ENCODE assay signal across 8 mouse cellular contexts in the genomic region with DNA sequence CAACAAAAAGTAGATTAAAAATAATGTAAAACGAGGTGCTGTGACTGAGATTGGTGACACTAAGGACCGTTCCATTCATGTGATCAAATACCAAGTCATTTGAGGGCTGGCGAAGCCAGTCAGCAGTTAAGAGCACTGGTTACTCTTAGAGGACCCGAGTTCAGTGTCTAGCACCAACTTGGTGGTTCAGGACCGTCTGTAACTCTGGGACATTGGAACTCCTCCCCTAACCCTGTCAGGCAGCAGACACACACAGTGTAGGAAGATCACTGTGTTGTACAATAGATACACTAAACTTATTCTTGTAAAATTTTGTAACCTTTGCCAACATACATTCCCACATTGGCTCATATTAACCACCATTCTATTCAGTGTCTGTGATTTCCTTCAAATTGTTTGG. TPM values are rescaled to one million over a fixed set of nuclear protein-coding genes. Genes with fewer than 3 reads are reported as not detected.
DNase-seq lines count a peak whose midpoint lies in the region; ATAC-seq lines count a peak whose summit lies in the region.

No protein-coding gene starts in this region.

- peaks cover 5% of the 10 kb centered on the region; the same call in 1 of the 2 replicates for H3K4me1 ChIP-seq in heart, embryonic 12.5 days (replicated peaks)
- H3K4me1 ChIP-seq in forebrain, embryonic 16.5 days (replicated peaks; ENCODE audit: control insufficient read depth, insufficient read depth, low read length): peaks cover 11% of the 10 kb centered on the region

- 22% methylated on average over 5 of the region's 5 CpGs for WGBS in heart, embryonic 12.5 days
- WGBS in forebrain, embryonic 16.5 days: 11% methylated on average over 5 of the region's 5 CpGs

- peak overlapping the region; percentile 86 for H3K4me3 ChIP-seq in heart, embryonic 12.5 days
- peak overlapping the region; percentile 69 for H3K4me3 ChIP-seq in forebrain, embryonic 16.5 days (replicated peaks; ENCODE audit: low read length)

- H3K9me3 ChIP-seq in heart, embryonic 12.5 days (replicated peaks): no peaks in the 10 kb centered on the region
- H3K9me3 ChIP-seq in forebrain, embryonic 16.5 days (ENCODE audit: control insufficient read depth, low read length): no peaks in the 10 kb centered on the region

- H3K9ac ChIP-seq in heart, embryonic 12.5 days: peak overlapping the region; percentile 84
- peak overlapping the region; percentile 84 for H3K9ac ChIP-seq in forebrain, embryonic 16.5 days (replicated peaks; ENCODE audit: low read depth, low read length)

- ATAC-seq in heart, embryonic 12.5 days (ENCODE audit: insufficient number of reproducible peaks, low FRiP score): no peak
- ATAC-seq in forebrain, embryonic 16.5 days: 0 out of 2 replicates have a peak, but pooled peaks have one; percentile 29

- peak overlapping the region; percentile 76 for H3K4me2 ChIP-seq in heart, embryonic 12.5 days
- H3K4me2 ChIP-seq in forebrain, embryonic 16.5 days (ENCODE audit: low read length): peak overlapping the region; percentile 60

- intact Hi-C loops in heart, postnatal 14 days (cut with DNase I): no loop called here

- DNase-seq in heart, postnatal 14 days: no peak
- DNase-seq in MEL-GATA-1-ER (ENCODE audit: extremely low read depth, low read depth): peak; percentile 31
- DNase-seq in lung, postnatal 36 days: peak; percentile 4
- DNase-seq in urinary bladder, postnatal 25 days (ENCODE audit: low spot score): no peak
- DNase-seq in gastrocnemius, postnatal 4 days (ENCODE audit: low spot score in 2 of 2): no peak
- no peak for DNase-seq in adrenal gland, adult 8-10 months

- H3K27ac ChIP-seq in heart, embryonic 12.5 days (ENCODE audit: poor library complexity, severe bottlenecking): no peak overlapping the region
- no peak overlapping the region for H3K27ac ChIP-seq in forebrain, embryonic 16.5 days (ENCODE audit: low read length)

- H3K27me3 ChIP-seq in heart, embryonic 12.5 days (replicated peaks): no peaks in the 10 kb centered on the region
- H3K27me3 ChIP-seq in forebrain, embryonic 16.5 days (replicated peaks; ENCODE audit: control insufficient read depth, insufficient read depth, low read length): no peaks in the 10 kb centered on the region

- H3K36me3 ChIP-seq in heart, embryonic 12.5 days: peaks cover 34% of the 10 kb centered on the region
- peaks cover 2% of the 10 kb centered on the region; the same call in 1 of the 2 replicates for H3K36me3 ChIP-seq in forebrain, embryonic 16.5 days (ENCODE audit: control insufficient read depth, insufficient read depth)

RNA-seq across cellular contexts. Expression of a gene that starts 0.8 kb away (rescaled TPM):
- polyA plus RNA-seq in heart, embryonic 12.5 days (2016; fragmentation: Nextera tagmentation; extraction: Ambion mirVana): 6.6 and 9.0 TPM in 2 replicates
- total RNA-seq in heart, postnatal 14 days (2021): 1 to 10 TPM; 4.1 to 4.8 TPM
- polyA plus RNA-seq in forebrain, embryonic 16.5 days (2015; fragmentation: Nextera tagmentation; extraction: Ambion mirVana): 7.3 and 7.4 TPM in 2 replicates
- 10 to 100 TPM in 1 of 2 experiments, 1 to 10 TPM in 1; 7.8 to 10.6 TPM for total RNA-seq in gastrocnemius, postnatal 4 days (2021)
- 10 to 100 TPM in 2 of 4 experiments, 1 to 10 TPM in 2; 6.5 to 22.9 (median 14.0) TPM for total RNA-seq in adrenal gland, adult 8-10 months (2022)

RNA-seq across cellular contexts. Expression of a gene that starts 41.5 kb away (rescaled TPM):
- polyA plus RNA-seq in heart, embryonic 12.5 days (2016; fragmentation: Nextera tagmentation; extraction: Ambion mirVana): 62.7 and 63.2 TPM in 2 replicates
- total RNA-seq in heart, postnatal 14 days (2021): 10 to 100 TPM; 28.8 to 38.1 TPM
- 40.0 and 42.3 TPM in 2 replicates for polyA plus RNA-seq in forebrain, embryonic 16.5 days (2015; fragmentation: Nextera tagmentation; extraction: Ambion mirVana)
- total RNA-seq in gastrocnemius, postnatal 4 days (2021): 10 to 100 TPM; 29.8 to 32.5 TPM
- 10 to 100 TPM; 36.9 to 39.0 (median 39.0) TPM for total RNA-seq in adrenal gland, adult 8-10 months (2022)

Comparison
In these comparisons a context has a peak if more than half of its experiments do, and no peak if none do; other contexts are left out.
1. DNase-seq: peak in MEL-GATA-1-ER (single experiment) and lung, postnatal 36 days (single experiment); none in heart, postnatal 14 days (0 of 2), urinary bladder, postnatal 25 days (single experiment), gastrocnemius, postnatal 4 days (0 of 2) and adrenal gland, adult 8-10 months (single experiment).